Mouse (Mus musculus) layer of hippocampus, adult 8-10 months (tissue): Measurements from ENCODE around the gene Cad. TPM values are rescaled to one million over a fixed set of nuclear protein-coding genes. Genes with fewer than 3 reads are reported as not detected.
A peak's percentile ranks its signal among the peaks of the same experiment; 100 is the strongest.

Experiments used
- DNase-seq, 2 experiments: peaks; one replicate each; pipeline ENCODE4 v3.0.0; 2022; ENCODE audit warnings: low spot score in 2 of 2
- total RNA-seq, 4 experiments: library from RNA; stranded (reverse); gene quantifications; 2 replicates each; pipeline ENCODE4 v1.2.4; 2022

Gene Cad
- total RNA-seq, 4 experiments from 2014 or later: 18.2 to 20.4 (median 19.2) TPM

GRCm38 (mm10) chr5:31069810-31070209 is 15.2 kb downstream of the Cad start:
- DNase-seq: no peak

GRCm38 (mm10) chr5:31071059-31071458 is 16.5 kb downstream of the Cad start:
- DNase-seq: no peak

- no peak for DNase-seq
These were observed 17.2 kb downstream of the Cad start for GRCm38 (mm10) chr5:31071821-31072220.

GRCm38 (mm10) chr5:31073176-31073575 is 18.6 kb downstream of the Cad start:
- DNase-seq: no peak

DNA sequence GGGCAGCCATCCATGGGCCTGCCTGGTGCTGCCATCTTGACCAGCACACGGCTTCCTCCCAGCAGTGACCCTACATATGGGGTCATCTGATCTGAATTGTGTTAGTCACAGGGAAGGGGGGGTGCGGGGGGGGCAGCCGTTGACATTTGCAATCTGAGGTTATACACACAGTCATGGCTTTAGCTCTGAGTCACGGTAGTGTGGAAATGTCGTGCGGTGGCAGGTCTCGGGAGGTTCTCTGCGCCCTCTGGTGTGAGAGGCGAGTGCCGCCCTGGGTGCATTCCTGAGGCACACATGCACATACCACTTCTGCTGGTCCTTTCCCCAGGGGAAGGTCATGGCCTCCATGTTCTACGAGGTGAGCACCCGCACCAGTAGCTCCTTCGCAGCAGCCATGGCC is 21.8 kb downstream of the Cad start:
- no peak for DNase-seq

GRCm38 (mm10) chr5:31080059-31080794 is 25.6 kb downstream of the Cad start:
- DNase-seq: peak; percentile 51 to 67

GRCm38 (mm10) chr5:31080795-31081164 is 26.2 kb downstream of the Cad start:
- DNase-seq: no peak

- DNase-seq: no peak
These were observed 26.8 kb downstream of the Cad start for GRCm38 (mm10) chr5:31081386-31081785.

DNA sequence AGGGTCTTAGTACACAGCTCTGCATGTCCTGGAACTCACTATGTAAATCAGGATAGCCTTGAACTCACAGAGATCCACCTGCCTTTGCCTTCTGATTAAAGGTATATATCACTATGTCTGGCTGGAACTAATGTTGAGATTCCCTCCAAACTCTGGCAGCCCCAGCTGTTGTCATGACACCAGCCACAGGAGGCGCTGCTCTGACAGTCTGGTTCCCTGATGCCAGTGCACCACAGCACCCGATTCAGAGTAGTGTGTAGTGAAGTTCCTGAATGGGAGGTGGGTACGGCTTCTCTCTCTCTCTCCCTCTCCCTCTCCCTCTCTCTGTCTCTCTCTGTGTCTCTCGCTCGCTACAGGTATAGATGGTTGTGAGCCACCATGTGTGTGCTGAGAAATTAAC is 27.8 kb downstream of the Cad start:
- no peak for DNase-seq

GRCm38 (mm10) chr5:31082935-31083625 is 28.5 kb downstream of the Cad start:
- no peak for DNase-seq

- DNase-seq: no peak
These were observed 29.4 kb downstream of the Cad start for GRCm38 (mm10) chr5:31083949-31084348.

- DNase-seq: no peak
These were observed 32.0 kb downstream of the Cad start for GRCm38 (mm10) chr5:31086606-31087005.

GRCm38 (mm10) chr5:31087131-31087530 is 32.6 kb downstream of the Cad start:
- no peak for DNase-seq

DNA sequence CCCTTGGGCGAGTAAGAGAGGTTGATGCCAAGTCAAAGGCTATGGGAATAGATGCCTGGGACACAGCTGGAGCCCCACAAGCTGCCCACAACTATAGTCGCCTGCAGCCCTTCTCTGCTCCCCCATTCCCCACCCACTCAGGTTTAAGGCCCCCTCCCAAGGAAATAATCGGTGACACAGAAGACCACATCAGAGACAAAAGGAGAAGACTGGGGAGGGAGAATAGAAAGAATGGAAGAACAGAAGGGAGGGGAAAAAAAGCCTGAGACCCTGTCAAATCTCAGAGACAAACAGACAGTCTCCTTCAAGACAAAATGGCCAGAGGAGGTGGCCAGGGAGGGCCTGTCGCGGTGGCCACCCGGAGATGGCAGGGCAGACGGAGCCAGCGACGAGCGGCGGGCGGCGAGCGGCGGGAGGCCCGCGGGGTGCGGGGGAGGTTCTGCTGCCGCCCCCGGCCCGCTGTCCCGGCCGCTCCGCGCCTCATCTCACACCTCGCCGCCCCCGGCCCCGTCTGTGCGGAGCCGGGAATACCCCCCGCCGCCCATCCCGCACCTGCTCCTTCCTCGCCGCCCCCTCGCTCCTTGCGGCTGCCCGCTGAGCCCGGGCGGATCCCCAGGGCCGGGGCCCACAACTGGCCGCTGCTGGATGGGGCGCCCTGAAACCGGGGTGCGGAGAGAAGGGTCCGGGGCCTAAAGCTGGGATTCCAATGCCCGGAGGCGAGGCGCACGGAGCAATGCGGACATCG is 37.8 kb downstream of the Cad start:
- DNase-seq: peak in 1 of 2 experiments; percentile 54

GRCm38 (mm10) chr5:31093151-31094041 is 38.8 kb downstream of the Cad start:
- peak; percentile 50 to 54 for DNase-seq

- no peak for DNase-seq
These were observed 39.7 kb downstream of the Cad start for GRCm38 (mm10) chr5:31094100-31094798.

DNA sequence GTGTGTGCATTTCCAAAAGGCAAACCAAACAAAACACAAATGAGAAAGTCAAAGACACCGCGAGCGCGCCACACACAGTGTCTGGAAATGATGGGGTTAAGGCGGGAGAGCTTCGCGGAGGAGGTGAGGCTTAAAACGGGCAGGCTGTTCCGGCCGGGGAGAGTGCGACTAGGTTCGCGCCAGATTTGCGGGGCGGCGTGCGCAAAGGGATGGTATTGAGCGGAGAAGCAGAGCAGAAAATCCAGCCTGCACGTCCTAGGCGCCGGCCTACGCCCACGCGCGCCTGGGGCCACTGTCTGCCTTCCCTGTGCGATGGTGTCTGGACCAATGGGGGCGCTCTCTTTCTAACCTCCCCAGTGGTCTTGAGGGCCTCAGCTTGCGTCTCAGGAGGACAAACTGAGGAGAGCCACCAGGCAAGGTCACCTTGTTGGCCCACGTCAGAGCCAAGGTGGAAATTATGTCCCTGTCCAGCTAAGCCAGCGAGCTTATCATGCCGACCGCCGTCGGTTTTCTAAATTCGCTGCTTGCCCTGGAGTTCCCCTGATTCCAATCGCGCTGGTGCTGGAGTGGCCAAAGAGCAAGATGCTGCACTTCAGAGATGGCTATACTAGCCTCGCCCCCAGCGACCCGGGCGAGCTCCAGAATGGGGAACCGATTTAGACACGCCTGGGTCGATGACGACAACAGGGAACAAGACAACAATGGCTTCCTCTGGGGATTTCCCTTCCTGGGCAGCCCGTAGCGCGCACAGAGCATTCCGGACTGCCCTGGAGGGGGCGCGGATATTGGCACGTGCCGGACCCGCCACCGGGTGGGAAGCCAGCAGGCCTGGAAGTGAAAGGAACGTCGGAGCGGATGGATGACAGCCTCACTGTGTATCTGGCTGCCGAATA is 40.5 kb downstream of the Cad start:
- no peak for DNase-seq

DNA sequence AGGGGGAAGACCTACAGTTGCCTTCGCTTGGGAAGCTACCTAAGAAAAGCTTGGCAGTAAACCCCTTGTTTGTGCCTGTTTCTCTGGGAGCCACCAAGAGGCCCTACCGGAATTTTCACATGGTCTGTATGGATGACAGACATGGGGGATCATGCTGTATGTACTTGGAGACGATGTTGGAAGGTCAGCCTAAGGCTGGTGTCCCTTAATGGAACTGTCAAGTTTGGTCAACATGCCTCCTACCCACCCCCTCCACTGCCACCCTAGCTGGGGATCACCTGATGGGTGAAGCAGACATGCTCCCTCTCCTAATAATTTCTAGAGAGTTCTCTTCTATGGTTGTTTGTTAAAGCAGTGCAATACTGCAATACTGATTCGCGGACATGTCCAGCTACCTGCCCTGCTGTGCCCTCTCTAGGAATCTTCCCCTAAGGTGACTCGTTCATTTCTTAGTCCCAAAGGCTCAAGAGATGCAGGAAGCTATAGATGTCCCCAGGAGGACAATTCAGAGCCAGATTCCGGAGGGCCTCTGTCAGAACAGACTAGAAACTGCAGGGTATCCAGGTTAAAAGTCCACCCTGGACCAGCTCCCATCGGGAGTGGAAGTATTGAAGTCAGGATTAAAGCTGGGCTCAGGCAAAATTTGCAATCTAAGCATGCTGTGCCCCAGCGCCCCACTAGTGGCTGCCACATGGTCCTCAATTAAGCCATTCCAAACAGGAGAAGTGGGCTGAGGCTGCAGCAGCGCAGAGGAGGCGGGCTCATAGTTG is 41.3 kb downstream of the Cad start:
- DNase-seq: no peak

DNA sequence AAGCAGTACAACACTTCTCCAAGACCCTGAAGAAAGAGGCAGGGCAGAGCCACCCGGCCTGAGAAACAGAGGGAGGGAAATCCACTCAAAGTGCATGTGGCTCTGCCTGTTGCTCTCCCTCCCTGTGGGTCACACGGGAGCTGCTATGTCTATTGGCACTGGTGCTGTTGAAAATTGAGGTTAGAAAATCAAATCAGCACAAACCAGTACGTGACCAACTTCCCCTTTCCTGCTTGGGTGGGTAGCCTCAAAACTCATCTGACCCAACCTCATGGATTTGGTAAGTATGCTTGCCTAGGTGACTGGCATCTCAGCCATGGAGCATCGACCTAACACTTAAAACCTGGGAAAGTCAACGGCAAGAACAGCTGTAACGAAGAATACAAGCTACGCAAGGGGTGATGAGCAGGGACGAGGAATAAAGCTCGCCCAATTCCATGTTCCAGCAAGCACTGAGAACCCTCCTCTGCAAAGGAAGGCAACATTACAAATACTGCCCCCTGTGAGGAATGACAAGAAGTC is 51.3 kb downstream of the Cad start, which contains the start of gene Dnajc5g:
Gene Dnajc5g (plus strand): TSS at position 472 of the 522 bp plus-strand sequence.
- no peak for DNase-seq
